Mouse (Mus musculus) erythroblast, embryonic 14.5 days (primary cell): Measurements from ENCODE around the gene Agpat2.

ENCODE experiments used
- GATA1 ChIP-seq: IDR thresholded peaks from 2 replicates; pipeline ENCODE4 v1.6.1; 2012; ENCODE audit warnings: low read length, inconsistent platforms, mixed read lengths
- TAL1 ChIP-seq: IDR thresholded peaks from 3 replicates; pipeline ENCODE4 v1.6.1; 2012; ENCODE audit warnings: low read length, inconsistent platforms, mixed read lengths

- TF ChIP-seq GATA1: no peak
- no peak for TF ChIP-seq TAL1
Observed at GRCm38 (mm10) chr2:26560506-26560905, 43.7 kb downstream of the Agpat2 start.
